Mouse (Mus musculus) C2C12 (cell line): ENCODE results near the gene Lrp6. TPM values are rescaled to one million over a fixed set of nuclear protein-coding genes. Genes with fewer than 3 reads are reported as not detected.
A peak's percentile ranks its signal among the peaks of the same experiment; 100 is the strongest.

Source experiments
- H3K27me3 ChIP-seq: one replicate; pipeline ENCODE4 v1.6.1; 2011; ENCODE audit not compliant: control insufficient read depth, insufficient read depth, insufficient read length
- H3K36me3 ChIP-seq: one replicate; pipeline ENCODE4 v1.6.1; 2011; ENCODE audit not compliant: control insufficient read depth, insufficient read depth
- H3K4me3 ChIP-seq: one replicate; pipeline ENCODE4 v1.5.1; 2011; ENCODE audit warnings: mild to moderate bottlenecking, control low read depth; ENCODE audit not compliant: poor library complexity, insufficient read depth, severe bottlenecking
- H3K79me2 ChIP-seq: one replicate; pipeline ENCODE4 v1.6.1; 2011; ENCODE audit not compliant: control insufficient read depth, insufficient read depth
- H3K79me3 ChIP-seq: one replicate; pipeline ENCODE4 v1.6.1; 2011; ENCODE audit warnings: low read depth, control low read depth
- H3ac ChIP-seq: one replicate; pipeline ENCODE3; 2011; ENCODE audit warnings: low read depth; ENCODE audit not compliant: control insufficient read depth, insufficient read length
- CEBPB ChIP-seq: IDR thresholded peaks from one replicate; pipeline ENCODE4 v1.6.1; 2011; ENCODE audit warnings: low read depth, mild to moderate bottlenecking, control low read depth, moderate library complexity
- CTCF ChIP-seq: IDR thresholded peaks from one replicate; pipeline ENCODE4 v1.5.1; 2011; ENCODE audit not compliant: control insufficient read depth, insufficient read depth, insufficient read length
- FOSL1 ChIP-seq: IDR thresholded peaks from one replicate; pipeline ENCODE4 v1.8.0; 2011; ENCODE audit warnings: mild to moderate bottlenecking, low read length; ENCODE audit not compliant: poor library complexity, insufficient read depth, severe bottlenecking
- MAX ChIP-seq: IDR thresholded peaks from one replicate; pipeline ENCODE4 v1.6.1; 2011; ENCODE audit warnings: mild to moderate bottlenecking, control low read depth
- MYOD1 ChIP-seq: IDR thresholded peaks from one replicate; pipeline ENCODE4 v1.6.1; 2011; ENCODE audit warnings: low read depth; ENCODE audit not compliant: control insufficient read depth, insufficient read length
- MYOG ChIP-seq: IDR thresholded peaks from one replicate; pipeline ENCODE4 v1.6.1; 2011; ENCODE audit not compliant: control insufficient read depth, insufficient read length; ENCODE audit errors: extremely low read depth
- USF1 ChIP-seq: IDR thresholded peaks from one replicate; pipeline ENCODE4 v1.6.1; 2011; ENCODE audit warnings: low read depth, mild to moderate bottlenecking, control low read depth, moderate library complexity
- polyA plus RNA-seq: library from polyadenylated mRNA; unstranded; fragments of >200 nt; fragmentation: generic; extraction: Trizol; gene quantifications from one replicate; pipeline ENCODE4 v1.2.1, GENCODE M21; 2012; ENCODE audit warnings: missing spikeins

Lrp6 gene
- polyA plus RNA-seq, 1 experiment, result 5.9 TPM

DNA sequence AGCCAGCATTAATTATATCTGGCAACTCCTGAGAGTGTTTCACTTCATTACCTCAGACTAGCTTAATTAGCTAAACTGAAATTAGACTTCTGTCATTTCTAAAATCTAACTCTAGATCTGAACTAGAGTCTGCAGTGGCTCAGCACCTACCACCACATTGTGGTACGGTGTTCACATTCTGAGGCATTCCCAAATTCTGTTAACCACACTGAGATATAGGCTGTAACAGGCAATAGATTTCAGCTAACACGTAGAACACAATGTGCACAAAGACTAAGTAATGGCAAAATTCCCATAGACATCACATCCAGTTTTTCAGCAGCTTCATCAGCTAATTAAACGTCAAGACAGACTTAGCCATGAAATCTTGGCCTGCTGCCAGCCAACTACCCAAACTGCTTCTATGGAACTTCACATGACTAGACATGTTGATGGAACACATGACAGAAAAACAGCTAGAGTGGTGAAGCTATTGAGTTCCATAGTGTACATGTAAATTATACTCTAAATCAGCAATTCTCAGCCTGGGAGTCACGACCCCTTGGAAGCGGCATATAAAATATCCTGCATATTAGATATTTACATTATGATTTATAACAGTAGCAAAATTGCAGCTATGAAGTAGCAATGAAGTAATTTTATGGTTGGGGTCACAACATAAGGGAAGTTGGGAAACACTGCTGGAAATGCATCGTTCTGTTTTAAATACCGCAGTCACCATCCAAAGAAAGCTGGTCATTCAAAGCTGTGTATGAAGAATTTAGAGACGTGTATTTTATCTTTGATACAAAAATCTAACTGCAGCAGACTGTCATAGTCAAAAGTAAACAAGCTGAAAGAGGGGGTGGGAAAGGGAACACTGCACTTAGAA, 71.7 kb downstream of the Lrp6 start:
- Histone ChIP-seq H3K27me3 (no peaks in the 10 kb centered on the region), H3K4me3 (no peak overlapping the region), H3K79me2 (peaks cover 29% of the 10 kb centered on the region), H3K36me3 (peaks cover 12% of the 10 kb centered on the region), H3K79me3 (peaks cover 12% of the 10 kb centered on the region), H3ac (no peak overlapping the region)
- TF ChIP-seq FOSL1 (no peak), CEBPB (no peak), MYOG (no peak)

DNA sequence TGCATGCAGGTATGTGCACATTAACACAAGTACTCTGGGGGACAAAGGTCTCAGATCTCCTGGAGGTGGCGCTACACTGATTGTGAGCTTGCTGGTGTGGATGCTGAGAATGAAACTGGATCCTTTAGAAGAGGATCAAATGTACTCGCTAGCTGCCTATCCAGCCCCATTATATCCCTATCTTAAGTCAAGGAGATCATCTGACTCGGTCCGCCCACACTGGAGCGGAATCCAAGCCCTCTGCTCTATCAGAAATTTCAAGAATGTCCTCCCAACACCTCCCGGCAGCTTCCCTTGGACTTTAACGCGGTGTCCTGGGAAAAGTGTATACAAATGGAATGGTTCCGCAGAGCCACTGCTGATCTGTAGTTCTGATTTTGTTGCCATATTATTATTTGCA, 77.1 kb downstream of the Lrp6 start:
- H3K79me3 ChIP-seq, result peaks cover 6% of the 10 kb centered on the region
- no peaks in the 10 kb centered on the region for H3K27me3 ChIP-seq
- H3K4me3 ChIP-seq, result no peak overlapping the region
- peaks cover 28% of the 10 kb centered on the region for H3K36me3 ChIP-seq
- peaks cover 13% of the 10 kb centered on the region for H3K79me2 ChIP-seq
- TF ChIP-seq FOSL1 (no peak), CTCF (no peak), MAX (no peak), MYOG (no peak), USF1 (no peak), CEBPB (no peak), MYOD1 (no peak)
- no peak overlapping the region for H3ac ChIP-seq

DNA sequence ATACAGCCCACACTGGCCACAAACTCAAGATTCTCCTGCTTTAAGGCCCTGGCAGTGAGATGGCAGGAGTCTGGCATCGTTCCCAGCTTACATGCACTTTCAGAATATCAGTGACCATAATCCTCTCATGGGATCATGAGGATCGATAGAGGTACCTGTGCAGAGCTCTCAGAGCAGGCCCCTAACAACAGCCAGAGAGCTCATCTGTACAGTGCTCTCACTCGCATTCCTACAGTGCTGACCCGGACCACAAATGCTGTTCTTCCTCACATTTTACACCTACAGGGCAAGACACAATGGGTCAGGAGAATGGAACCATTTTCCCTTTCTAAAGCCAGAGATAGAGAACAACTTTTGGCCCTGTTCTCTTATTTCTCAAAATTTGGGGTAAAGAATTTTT, 77.6 kb downstream of the Lrp6 start:
- Histone ChIP-seq H3K36me3 (peaks cover 33% of the 10 kb centered on the region), H3K4me3 (no peak overlapping the region), H3K79me2 (peaks cover 8% of the 10 kb centered on the region), H3K27me3 (no peaks in the 10 kb centered on the region), H3K79me3 (peaks cover 6% of the 10 kb centered on the region), H3ac (no peak overlapping the region)
- no peak for TF ChIP-seq MAX
- TF ChIP-seq FOSL1, result no peak
- TF ChIP-seq CEBPB, result no peak
- TF ChIP-seq CTCF, result no peak
- no peak for TF ChIP-seq MYOG
- TF ChIP-seq USF1, result no peak
- TF ChIP-seq MYOD1, result no peak

DNA sequence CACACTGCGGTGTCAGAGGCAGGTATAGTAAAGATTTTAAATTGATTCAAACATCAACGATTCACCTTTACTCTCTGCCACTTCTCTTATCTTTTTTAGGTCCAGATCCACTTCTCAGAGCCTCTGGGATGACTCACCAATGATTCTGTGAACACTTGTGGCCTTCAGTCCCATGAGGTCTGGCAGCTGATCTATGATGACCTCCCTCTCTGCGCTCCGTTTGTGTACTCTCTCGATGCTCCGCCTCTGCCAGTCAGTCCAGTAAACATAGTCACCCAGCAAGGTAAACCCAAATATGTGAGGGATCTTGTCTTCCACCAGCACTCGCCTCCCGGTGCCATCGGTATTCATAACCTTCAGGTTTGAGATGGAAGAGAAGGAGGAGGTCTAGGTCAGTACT, 80.4 kb downstream of the Lrp6 start:
- Histone ChIP-seq H3K36me3 (peaks cover 34% of the 10 kb centered on the region), H3K4me3 (no peak overlapping the region), H3ac (no peak overlapping the region), H3K27me3 (no peaks in the 10 kb centered on the region), H3K79me2 (no peaks in the 10 kb centered on the region), H3K79me3 (peaks cover 1% of the 10 kb centered on the region)
- TF ChIP-seq MYOD1 (peak; percentile 25), MYOG (no peak)

DNA sequence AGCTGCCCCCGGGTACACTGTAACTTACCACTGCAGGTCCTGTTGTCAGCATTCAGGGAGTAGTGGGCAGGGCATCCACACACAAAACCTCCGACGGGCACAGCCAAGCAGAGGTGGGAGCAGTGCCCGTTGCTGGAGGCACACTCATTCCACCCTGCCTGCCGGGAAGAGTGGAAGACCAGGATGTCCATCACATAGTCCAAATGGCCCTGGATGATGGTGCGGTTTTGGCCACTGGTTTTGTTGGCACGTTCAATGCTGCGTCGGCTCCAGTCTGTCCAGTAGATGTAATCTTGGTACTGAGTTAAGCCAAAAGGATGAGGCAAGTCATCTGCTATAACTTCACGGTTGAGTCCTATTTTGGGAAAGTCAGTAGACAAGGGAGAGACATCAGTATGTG, 87.3 kb downstream of the Lrp6 start:
- TF ChIP-seq USF1, result no peak
- TF ChIP-seq FOSL1, result no peak
- TF ChIP-seq CTCF, result no peak
- no peak for TF ChIP-seq MYOD1
- no peak for TF ChIP-seq CEBPB
- no peak for TF ChIP-seq MYOG
- TF ChIP-seq MAX, result no peak
- Histone ChIP-seq H3K79me3 (no peaks in the 10 kb centered on the region), H3K79me2 (no peaks in the 10 kb centered on the region), H3ac (no peak overlapping the region), H3K27me3 (no peaks in the 10 kb centered on the region), H3K36me3 (peaks cover 24% of the 10 kb centered on the region), H3K4me3 (no peak overlapping the region)

GRCm38 (mm10) chr6:134473143-134473561, 93.6 kb downstream of the Lrp6 start:
- no peaks in the 10 kb centered on the region for H3K79me2 ChIP-seq
- no peak overlapping the region for H3ac ChIP-seq
- H3K79me3 ChIP-seq, result no peaks in the 10 kb centered on the region
- no peak overlapping the region for H3K4me3 ChIP-seq
- H3K36me3 ChIP-seq, result peaks cover 24% of the 10 kb centered on the region
- H3K27me3 ChIP-seq, result no peaks in the 10 kb centered on the region
- TF ChIP-seq MAX, result no peak
- TF ChIP-seq CEBPB, result no peak
- no peak for TF ChIP-seq MYOG
- no peak for TF ChIP-seq FOSL1
- no peak for TF ChIP-seq CTCF
- TF ChIP-seq MYOD1, result no peak
- no peak for TF ChIP-seq USF1
